Mouse (Mus musculus) 416B (cell line): ENCODE measurements around the gene Dapl1.

ENCODE experiments used
- DNase-seq: peaks from one replicate; pipeline ENCODE4 v3.0.0; 2011; ENCODE audit warnings: low read depth

Dapl1 gene

DNA sequence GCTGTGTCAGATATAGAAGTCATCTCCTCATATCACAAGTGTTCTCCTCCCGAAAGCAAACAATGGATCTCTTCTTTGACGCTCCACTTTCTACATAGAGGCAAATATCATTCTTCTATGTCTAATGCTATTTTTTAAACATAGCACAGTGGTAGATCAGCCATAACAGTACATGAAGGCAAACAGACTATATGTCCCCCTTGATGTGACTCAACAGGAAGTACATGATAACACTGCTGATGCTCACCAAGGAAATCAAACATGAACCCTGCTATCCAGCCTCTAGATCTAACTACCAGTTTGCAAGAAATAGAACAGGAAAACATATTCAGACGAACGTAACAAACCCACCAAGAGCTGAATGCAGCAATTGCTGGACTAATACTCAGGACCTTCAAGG lies 10.1 kb upstream of the Dapl1 start:
- DNase-seq, result no peak

- DNase-seq, result no peak
Measured at GRCm38 (mm10) chr2:59485080-59485479, 627 bp downstream of the Dapl1 start.

DNA sequence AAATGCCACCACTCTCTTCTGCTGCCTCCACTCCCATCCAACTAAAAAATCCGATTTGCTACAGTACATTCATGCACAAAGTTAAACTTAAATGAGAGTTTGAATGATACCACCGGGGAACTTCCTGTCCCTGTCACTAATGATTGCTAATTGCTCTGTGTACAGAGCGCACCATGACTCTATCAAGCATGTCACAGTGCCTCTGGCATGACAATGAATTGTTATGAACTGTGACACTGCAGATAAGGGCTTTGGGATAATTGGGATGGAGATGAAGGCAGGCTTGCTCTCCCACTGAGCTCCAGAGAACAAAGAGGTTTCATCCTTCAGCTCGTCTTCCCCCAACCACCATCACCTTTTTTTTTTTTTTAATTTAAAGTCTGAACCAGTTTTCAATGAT lies 1.2 kb downstream of the Dapl1 start:
- DNase-seq, result no peak

GRCm38 (mm10) chr2:59486196-59486845 lies 1.9 kb downstream of the Dapl1 start:
- DNase-seq, result no peak

DNA sequence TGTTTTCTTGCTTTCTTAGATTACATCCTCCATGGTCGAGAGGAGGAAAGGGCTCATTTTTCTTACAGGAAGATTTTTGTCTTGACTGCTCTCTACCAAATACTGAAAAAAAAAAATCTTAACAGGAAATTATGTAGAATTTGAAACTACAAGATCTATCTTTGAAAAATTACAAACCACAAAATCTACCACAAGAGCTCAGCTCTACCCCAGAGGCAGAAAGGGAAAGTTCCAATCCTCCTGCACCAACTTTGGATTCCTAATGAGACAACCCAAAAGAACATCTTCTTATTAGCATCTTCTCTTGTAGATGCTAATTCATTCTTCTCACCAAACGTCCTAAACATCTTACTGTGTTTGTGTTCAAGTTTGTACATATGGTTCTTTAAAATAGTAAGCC lies 3.8 kb downstream of the Dapl1 start:
- DNase-seq, result no peak

DNA sequence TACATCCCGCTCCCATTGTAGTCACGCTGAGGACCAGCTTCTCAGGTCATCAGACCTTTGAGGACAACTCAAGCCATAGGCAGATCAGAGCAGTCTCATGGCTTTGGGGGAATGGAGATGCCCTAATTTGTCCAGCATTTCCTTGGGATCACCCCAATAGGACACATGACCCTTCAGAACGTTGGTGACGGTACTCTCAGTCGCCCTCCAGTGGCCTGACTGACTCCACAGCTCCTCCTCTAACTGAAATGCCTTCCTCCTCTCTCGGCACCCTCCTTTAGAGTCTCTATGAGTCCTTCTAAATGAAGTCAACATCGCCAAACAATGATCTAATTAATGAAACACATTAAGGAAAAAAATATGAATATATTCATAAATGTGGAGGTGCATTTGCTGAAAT lies 5.9 kb downstream of the Dapl1 start:
- no peak for DNase-seq

DNA sequence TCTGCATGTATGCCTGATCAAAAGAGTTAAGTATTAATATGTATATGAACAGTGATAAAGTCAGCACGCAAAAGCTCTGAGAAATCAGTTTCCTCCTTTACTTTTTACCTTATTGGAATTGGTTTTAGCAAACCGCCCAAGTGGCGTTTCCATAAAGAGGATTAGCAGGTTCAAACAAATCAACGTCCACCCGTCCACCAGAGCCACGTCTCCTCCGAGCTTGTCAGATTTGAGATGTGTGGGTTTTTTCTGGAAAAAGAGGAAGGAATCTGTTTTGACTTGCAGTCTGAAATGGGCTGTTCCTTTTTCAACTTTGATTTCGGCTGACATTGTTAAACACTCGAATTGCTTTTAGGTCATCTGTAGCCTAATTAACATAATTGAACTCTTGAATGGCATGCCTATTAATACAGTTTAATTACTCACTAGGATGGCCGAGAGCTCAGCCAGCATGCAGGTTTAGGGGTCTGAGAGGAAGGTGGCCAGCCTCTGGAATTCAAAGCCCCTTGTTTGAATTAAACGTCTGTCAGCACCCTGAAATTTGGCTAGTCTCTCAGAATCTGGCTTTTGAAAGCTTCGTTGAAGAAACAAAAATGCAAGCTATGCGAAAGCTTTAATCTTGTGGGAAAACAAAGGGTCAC lies 9.1 kb downstream of the Dapl1 start:
- DNase-seq, result no peak

DNA sequence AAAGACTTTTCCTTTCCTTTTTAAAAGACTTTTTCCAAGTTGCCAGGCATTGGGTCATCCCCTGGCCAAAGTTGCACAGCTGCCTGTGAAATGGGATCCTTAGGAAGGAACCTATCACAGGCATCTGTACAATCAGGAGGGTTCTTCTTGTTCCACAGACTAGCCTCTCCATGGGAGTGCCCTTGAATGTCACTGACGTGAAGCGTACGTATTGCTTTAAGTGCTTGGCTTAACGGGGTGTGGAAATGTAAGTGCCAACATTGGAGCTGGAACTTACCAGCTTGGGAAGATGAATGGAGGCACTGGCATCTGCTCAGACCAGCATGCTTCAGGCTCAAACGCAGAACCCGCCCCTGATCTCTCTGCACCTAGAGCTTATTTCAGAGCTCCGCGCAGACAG lies 14.7 kb downstream of the Dapl1 start:
- no peak for DNase-seq

DNA sequence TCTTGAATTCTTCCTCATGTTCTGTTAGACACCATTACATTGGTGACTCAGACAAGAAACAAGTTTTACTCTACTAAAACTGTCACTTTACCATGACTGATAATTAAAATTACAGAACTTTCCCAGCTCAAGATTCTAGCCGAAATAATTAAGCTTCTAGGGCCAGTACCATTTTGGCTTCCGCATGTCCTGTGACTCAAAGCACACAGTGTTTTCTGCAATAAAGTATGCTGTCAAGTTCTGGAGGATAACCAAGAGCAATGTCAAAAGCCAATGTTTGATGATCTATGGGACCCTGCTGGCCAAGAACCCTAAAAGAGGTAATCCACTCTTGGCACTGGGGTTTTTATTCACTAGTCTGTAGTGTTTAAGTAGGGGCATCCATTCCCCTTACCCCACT lies 15.3 kb downstream of the Dapl1 start:
- DNase-seq, result no peak

GRCm38 (mm10) chr2:59509061-59509460 lies 24.6 kb downstream of the Dapl1 start:
- no peak for DNase-seq

GRCm38 (mm10) chr2:59510416-59510815 lies 26.0 kb downstream of the Dapl1 start:
- no peak for DNase-seq

- DNase-seq, result no peak
Measured at GRCm38 (mm10) chr2:59510882-59511281, 26.4 kb downstream of the Dapl1 start.

- no peak for DNase-seq
Measured at GRCm38 (mm10) chr2:59520663-59521062, 36.2 kb downstream of the Dapl1 start.

DNA sequence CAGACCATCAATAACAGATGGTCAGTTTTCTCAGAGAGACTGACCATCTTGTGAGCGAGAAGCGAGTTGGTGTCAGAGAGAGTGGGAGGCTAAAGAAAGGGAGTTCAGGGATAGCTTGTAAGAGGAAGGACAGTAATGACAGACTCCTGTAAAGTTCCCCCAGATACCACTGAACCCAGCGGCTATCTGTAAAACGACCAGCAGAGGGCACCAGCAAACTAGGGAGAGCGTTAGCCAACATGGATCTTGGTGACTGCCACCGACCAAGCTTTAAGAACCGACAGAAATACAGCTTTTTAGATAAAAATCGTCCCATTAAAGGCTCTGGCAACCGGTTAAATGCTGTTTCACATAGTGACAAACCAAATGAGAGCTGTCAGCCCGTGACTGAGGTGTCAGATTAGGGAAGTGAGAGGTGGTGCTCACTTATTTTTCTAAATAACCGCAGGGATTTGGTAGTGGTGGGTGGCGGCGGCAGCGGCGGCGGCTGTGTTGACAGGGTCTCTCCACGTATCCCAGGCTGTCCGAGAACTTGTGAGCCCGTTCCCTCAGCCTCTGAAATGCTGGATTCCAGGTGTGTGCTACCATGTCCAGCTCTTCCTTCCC lies 37.7 kb downstream of the Dapl1 start:
- peak; percentile 81 for DNase-seq

GRCm38 (mm10) chr2:59523526-59523925 lies 39.1 kb downstream of the Dapl1 start:
- no peak for DNase-seq

- no peak for DNase-seq
Measured at GRCm38 (mm10) chr2:59526893-59527292, 42.4 kb downstream of the Dapl1 start.

GRCm38 (mm10) chr2:59529574-59530080 lies 45.2 kb downstream of the Dapl1 start:
- DNase-seq, result no peak

DNA sequence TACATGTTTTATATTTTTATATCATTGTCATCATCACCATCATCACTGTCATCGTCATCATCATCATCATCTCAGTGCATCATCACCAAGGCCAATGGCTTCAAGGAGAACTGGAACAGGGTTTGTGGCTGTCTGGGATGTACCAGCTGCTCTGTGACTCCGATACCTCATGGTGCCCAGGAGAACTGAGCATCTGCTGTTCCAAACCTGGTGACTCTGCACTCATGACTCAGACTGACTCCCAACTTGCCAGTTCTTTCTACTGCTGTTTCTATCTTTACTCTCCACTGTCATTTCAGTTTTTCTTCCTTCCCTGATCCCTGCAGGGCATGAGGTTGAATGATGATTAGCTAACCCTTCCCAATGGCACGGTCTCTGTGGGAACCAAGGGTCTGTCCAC lies 46.4 kb downstream of the Dapl1 start:
- DNase-seq, result no peak

- DNase-seq, result no peak
Measured at GRCm38 (mm10) chr2:59532999-59533398, 48.5 kb downstream of the Dapl1 start.

DNA sequence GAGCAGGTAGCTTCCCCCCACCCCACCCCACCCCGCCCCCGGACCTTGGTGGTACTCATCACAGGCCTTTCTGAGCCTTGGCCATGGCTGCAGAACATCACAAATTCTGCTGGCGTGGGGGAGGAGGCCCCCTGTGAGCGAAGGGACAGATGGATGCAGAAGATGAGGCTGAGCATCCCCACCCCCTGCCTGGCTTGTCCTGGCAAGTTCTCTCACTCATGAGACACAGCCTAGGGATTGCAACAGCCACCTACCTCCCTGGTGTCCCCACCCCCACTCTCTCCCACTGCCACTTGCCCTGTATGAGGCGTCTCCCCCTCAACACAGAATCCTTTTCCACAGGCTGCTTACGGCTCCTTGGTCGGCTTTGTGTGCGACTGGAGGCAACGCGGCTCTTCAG lies 49.1 kb downstream of the Dapl1 start:
- DNase-seq, result no peak

DNA sequence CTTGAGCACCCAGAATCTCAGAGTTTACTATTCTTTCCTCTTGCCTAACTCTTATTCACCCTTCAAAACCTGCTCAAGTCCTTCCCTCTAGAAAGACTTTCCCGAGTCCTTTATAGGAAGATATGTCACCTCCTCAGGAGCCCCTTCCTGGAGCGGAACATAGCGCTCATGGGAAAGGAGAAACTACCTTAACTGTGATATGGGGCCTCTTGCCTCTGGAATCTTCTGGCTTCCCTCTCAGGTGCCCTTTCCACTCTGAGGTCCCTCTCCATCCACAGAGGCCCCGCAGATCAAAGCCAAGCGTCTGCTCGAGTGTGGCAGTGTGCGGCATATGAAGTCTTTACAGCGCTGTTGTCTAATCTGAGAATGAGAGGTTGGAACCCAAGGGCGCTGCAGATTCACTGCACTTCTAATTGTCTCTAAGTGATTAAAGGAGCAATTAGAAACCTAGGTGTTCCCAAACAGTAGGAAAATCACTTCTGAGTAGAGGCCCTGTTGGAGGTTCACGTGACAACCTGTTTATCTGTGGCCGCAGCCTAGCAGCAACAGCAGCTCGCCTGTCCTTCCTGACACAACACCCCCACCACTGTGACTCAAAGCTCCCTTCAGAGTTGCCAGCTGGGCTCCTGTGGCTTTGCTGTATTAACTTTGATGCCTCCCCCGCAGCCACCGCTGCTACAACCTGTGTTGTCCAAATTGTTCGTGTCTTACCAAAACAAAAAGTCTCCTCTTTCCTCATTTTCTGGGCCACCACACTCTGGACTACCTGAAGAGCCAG lies 49.7 kb downstream of the Dapl1 start:
- DNase-seq, result peak; percentile 64

DNA sequence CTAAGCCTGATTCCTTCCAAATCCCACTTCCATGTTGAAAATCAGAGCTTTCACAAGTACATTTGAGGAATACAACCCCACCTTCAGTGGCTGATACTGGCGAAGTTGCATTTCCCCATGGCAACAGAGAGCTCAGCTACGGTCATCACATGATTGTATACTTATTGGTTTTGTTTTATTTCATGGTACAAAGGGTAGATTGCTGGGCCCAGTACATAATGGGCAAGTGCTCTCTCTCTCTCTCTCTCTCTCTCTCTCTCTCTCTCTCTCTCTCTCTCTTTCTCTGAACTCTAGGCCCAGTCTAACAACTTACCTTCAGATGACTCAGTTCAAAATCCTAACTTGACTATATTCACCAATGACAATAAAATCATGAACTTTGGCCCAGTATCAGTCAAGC lies 52.5 kb downstream of the Dapl1 start:
- no peak for DNase-seq

DNA sequence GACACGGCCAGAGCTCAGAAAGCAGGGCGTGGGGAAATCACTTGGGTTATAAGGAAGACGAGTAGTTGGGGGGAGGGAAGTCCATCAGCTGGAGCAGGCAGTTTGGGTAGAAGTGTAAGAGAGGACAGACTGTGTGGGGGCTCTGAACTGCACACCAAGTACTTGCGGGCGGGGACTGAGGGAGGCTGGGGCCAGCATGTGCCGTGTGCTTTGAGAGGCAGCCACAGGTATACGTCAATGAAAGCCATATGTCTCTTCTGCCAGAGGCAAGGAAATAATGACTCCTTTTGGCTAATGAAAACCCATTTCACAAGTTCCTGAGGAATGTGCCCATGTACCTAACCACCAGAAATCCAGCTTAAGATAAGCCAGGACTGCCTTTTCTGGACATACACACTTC lies 53.6 kb downstream of the Dapl1 start:
- peak; percentile 16 for DNase-seq
